ENCODE assay signal across 18 mouse cellular contexts in genomic region chr10:3468590-3468989, GRCm38 (mm10).
DNase-seq lines count a peak whose midpoint lies in the region; TF ChIP-seq lines count a peak whose summit lies in the region.
"Had no signal": no experiment of that assay in that cellular context is flagged by ENCODE, and none has a peak within 500 bp of the region (broad histone marks: within the 10 kb centered on the region; RNA-seq: fewer than 3 reads in every experiment).

No protein-coding gene starts in this region.

- 69% methylated on average over 4 of the region's 4 CpGs for WGBS in kidney, adult 2 months

- no peak overlapping the region for H3K4me3 ChIP-seq in kidney, adult 2 months (ENCODE audit: insufficient read depth, low read depth, low read length)
- H3K4me3 ChIP-seq: embryonic facial prominence, embryonic 13.5 days; forebrain, embryonic 15.5 days; heart, adult 2 months; heart, embryonic 15.5 days; hindbrain, embryonic 10.5 days; intestine, embryonic 15.5 days had no signal

- no peak for TF ChIP-seq CTCF in kidney, adult 2 months (conservative IDR thresholded peaks at IDR 0.05; ENCODE audit: insufficient read depth, insufficient read length, low read depth, low read length)

- no peaks in the 10 kb centered on the region for H3K36me3 ChIP-seq in kidney, adult 2 months (ENCODE audit: control insufficient read depth, insufficient read depth, low read length)
- H3K36me3 ChIP-seq: embryonic facial prominence, embryonic 13.5 days; forebrain, embryonic 15.5 days; hindbrain, embryonic 10.5 days; intestine, embryonic 15.5 days had no signal

- DNase-seq in adrenal gland, postnatal 36 days, result peak; percentile 13 to 25
- DNase-seq in adrenal gland, postnatal 25 days, result no peak
- peak; percentile 9 for DNase-seq in kidney, adult 2 months
- no peak for DNase-seq in kidney, adult 11 months
- peak; percentile 10 for DNase-seq in kidney, postnatal 14 days
- no peak for DNase-seq in kidney, adult 18-20 months
- DNase-seq: cerebellum, adult 18-20 months; cerebellum, adult 9-11 months; cerebellum, postnatal 36 days; gastrocnemius, postnatal 10 days; heart, adult 2 months; heart, postnatal 14 days had no signal

- no peaks in the 10 kb centered on the region for H3K4me1 ChIP-seq in kidney, adult 2 months (ENCODE audit: control insufficient read depth, insufficient read depth, low read length)
- H3K4me1 ChIP-seq: embryonic facial prominence, embryonic 13.5 days; forebrain, embryonic 15.5 days; heart, embryonic 15.5 days; hindbrain, embryonic 10.5 days; intestine, embryonic 15.5 days had no signal

- TF ChIP-seq POLR2A in kidney, adult 2 months (IDR thresholded peaks at IDR 0.05; ENCODE audit: low read depth, low read length), result no peak

- H3K27ac ChIP-seq in kidney, adult 2 months (ENCODE audit: insufficient read depth, low read depth, low read length), result no peak overlapping the region
- H3K27ac ChIP-seq: embryonic facial prominence, embryonic 13.5 days; forebrain, embryonic 15.5 days; heart, adult 2 months; heart, embryonic 15.5 days; hindbrain, embryonic 10.5 days; hindbrain, embryonic 14.5 days; intestine, embryonic 15.5 days had no signal

- no peaks in the 10 kb centered on the region for H3K27me3 ChIP-seq in kidney, adult 2 months (replicated peaks; ENCODE audit: control insufficient read depth, insufficient read depth, low read length)
- H3K27me3 ChIP-seq: embryonic facial prominence, embryonic 13.5 days; forebrain, embryonic 15.5 days; heart, embryonic 15.5 days; intestine, embryonic 15.5 days had no signal

Comparison
In these comparisons a context has a peak if more than half of its experiments do, and no peak if none do; other contexts are left out.
1. DNase-seq: peak in adrenal gland, postnatal 36 days (2 of 2), kidney, adult 2 months (single experiment) and kidney, postnatal 14 days (single experiment); none in adrenal gland, postnatal 25 days (single experiment), kidney, adult 11 months (single experiment) and kidney, adult 18-20 months (single experiment).